Mouse (Mus musculus) small intestine, adult 2 months (tissue): Measurements from ENCODE around the gene Hs3st2.

Experiments
- CTCF ChIP-seq: fragments of 200-500 bp; IDR thresholded peaks from 2 replicates; pipeline ENCODE4 v1.5.1; 2012; ENCODE audit warnings: low read depth, mild to moderate bottlenecking, control low read depth, inconsistent platforms, low read length, moderate library complexity, mixed read lengths; ENCODE audit not compliant: insufficient replicate concordance, insufficient read length; ENCODE audit errors: extremely low read depth
- POLR2A ChIP-seq: fragments of 200-500 bp; IDR thresholded peaks from 2 replicates; pipeline ENCODE4 v1.6.1; 2012; ENCODE audit warnings: low read depth, mild to moderate bottlenecking, control low read depth, inconsistent platforms, low read length, moderate library complexity

DNA sequence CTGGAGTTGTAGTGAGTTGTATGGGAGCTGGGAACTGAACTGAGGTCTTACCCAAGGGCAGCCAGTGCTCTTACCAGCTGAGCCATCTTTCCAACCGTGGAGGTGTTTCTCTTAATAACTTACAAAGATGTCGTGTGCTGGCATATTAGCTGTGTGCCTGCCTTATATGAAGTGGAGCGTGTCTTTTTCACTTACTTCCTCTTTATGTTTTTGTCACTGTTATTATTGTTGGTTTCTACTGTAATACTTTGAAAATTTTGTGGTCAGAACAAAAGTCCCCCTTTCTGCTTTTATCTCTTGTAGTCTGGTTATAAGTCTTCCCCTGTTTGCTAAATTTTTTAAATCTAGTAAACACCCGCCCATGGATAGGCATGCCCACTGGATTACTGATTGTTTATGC, 88.4 kb downstream of the Hs3st2 start:
- TF ChIP-seq POLR2A (no peak), CTCF (no peak)
